Mouse (Mus musculus): Measurements from ENCODE around the gene Fcnb. TPM values are rescaled to one million over a fixed set of nuclear protein-coding genes. Genes with fewer than 3 reads are reported as not detected.

Fcnb gene
- polyA plus RNA-seq, 1 experiment from 2014 or later = 57.0 TPM

- H3K4me1 ChIP-seq (ENCODE audit: insufficient read depth) = peaks cover 32% of the 10 kb centered on the region
- H3K9me3 ChIP-seq (ENCODE audit: low read length) = no peaks in the 10 kb centered on the region
- ATAC-seq (peak; percentile 67), DNase-seq (peak; percentile 58)
- no peaks in the 10 kb centered on the region for H3K27me3 ChIP-seq (ENCODE audit: insufficient read depth, low read length)
- H3K4me3 ChIP-seq (ENCODE audit: low read depth, low read length) = no peak overlapping the region
- H3K27ac ChIP-seq (ENCODE audit: low read depth) = peak overlapping the region; percentile 84
- no peak overlapping the region for H3K4me2 ChIP-seq (ENCODE audit: low read depth, low read length)
- H3K36me3 ChIP-seq (replicated peaks; ENCODE audit: insufficient read depth, low read length) = 0 out of 2 replicates have a peak, but pooled peaks cover 2% of the 10 kb centered on the region
- no peak overlapping the region for H3K9ac ChIP-seq (replicated peaks)
- TF ChIP-seq CTCF (IDR thresholded peaks at IDR 0.05; ENCODE audit: low read depth) (no peak), EP300 (IDR thresholded peaks at IDR 0.05; ENCODE audit: low read depth) (no peak)
- WGBS (ENCODE audit: insufficient replicate concordance) = 78% methylated on average over 2 of the region's 2 CpGs
These were observed 16.7 kb downstream of the Fcnb start for GRCm38 (mm10) chr2:28067821-28068536.

GRCm38 (mm10) chr2:28067175-28067574 lies 17.5 kb downstream of the Fcnb start:
- Histone ChIP-seq H3K4me2 (ENCODE audit: low read depth, low read length) (no peak overlapping the region), H3K4me1 (ENCODE audit: insufficient read depth) (peaks cover 32% of the 10 kb centered on the region), H3K36me3 (replicated peaks; ENCODE audit: insufficient read depth, low read length) (0 out of 2 replicates have a peak, but pooled peaks cover 2% of the 10 kb centered on the region), H3K27me3 (ENCODE audit: insufficient read depth, low read length) (no peaks in the 10 kb centered on the region), H3K9ac (replicated peaks) (no peak overlapping the region), H3K27ac (ENCODE audit: low read depth) (peak overlapping the region; percentile 84; the same call in 1 of the 2 replicates), H3K4me3 (ENCODE audit: low read depth, low read length) (no peak overlapping the region), H3K9me3 (ENCODE audit: low read length) (no peaks in the 10 kb centered on the region)
- TF ChIP-seq EP300 (IDR thresholded peaks at IDR 0.05; ENCODE audit: low read depth) (no peak), CTCF (IDR thresholded peaks at IDR 0.05; ENCODE audit: low read depth) (no peak)
- DNase-seq (no peak), ATAC-seq (no peak)
- 81% methylated on average over 6 of the region's 6 CpGs for WGBS (ENCODE audit: insufficient replicate concordance)

- no peaks in the 10 kb centered on the region for H3K9me3 ChIP-seq (ENCODE audit: low read length)
- 0 out of 2 replicates have a peak, but pooled peaks cover 2% of the 10 kb centered on the region for H3K36me3 ChIP-seq (replicated peaks; ENCODE audit: insufficient read depth, low read length)
- DNase-seq (no peak), ATAC-seq (no peak)
- no peak for TF ChIP-seq EP300 (IDR thresholded peaks at IDR 0.05; ENCODE audit: low read depth)
- no peak for TF ChIP-seq CTCF (IDR thresholded peaks at IDR 0.05; ENCODE audit: low read depth)
- H3K4me1 ChIP-seq (ENCODE audit: insufficient read depth) = peaks cover 32% of the 10 kb centered on the region
- WGBS (ENCODE audit: insufficient replicate concordance) = 70% methylated on average over 5 of the region's 5 CpGs
- no peak overlapping the region for H3K4me3 ChIP-seq (ENCODE audit: low read depth, low read length)
- H3K4me2 ChIP-seq (ENCODE audit: low read depth, low read length) = no peak overlapping the region
- no peaks in the 10 kb centered on the region for H3K27me3 ChIP-seq (ENCODE audit: insufficient read depth, low read length)
- H3K9ac ChIP-seq (replicated peaks) = no peak overlapping the region
- no peak overlapping the region; the same call in 1 of the 2 replicates for H3K27ac ChIP-seq (ENCODE audit: low read depth)
These were observed 18.0 kb downstream of the Fcnb start for GRCm38 (mm10) chr2:28066686-28067085.

GRCm38 (mm10) chr2:28065081-28065651 lies 19.5 kb downstream of the Fcnb start:
- no peak overlapping the region for H3K4me3 ChIP-seq (ENCODE audit: low read depth, low read length)
- no peaks in the 10 kb centered on the region for H3K27me3 ChIP-seq (ENCODE audit: insufficient read depth, low read length)
- no peaks in the 10 kb centered on the region for H3K9me3 ChIP-seq (ENCODE audit: low read length)
- H3K36me3 ChIP-seq (replicated peaks; ENCODE audit: insufficient read depth, low read length) = 0 out of 2 replicates have a peak, but pooled peaks cover 2% of the 10 kb centered on the region
- peak overlapping the region; percentile 23; the same call in 1 of the 2 replicates for H3K9ac ChIP-seq (replicated peaks)
- peak overlapping the region; percentile 88 for H3K27ac ChIP-seq (ENCODE audit: low read depth)
- WGBS (ENCODE audit: insufficient replicate concordance) = 82% methylated on average over 5 of the region's 5 CpGs
- DNase-seq = no peak
- peak; percentile 26 for ATAC-seq
- peaks cover 32% of the 10 kb centered on the region for H3K4me1 ChIP-seq (ENCODE audit: insufficient read depth)
- TF ChIP-seq EP300 (IDR thresholded peaks at IDR 0.05; ENCODE audit: low read depth) (no peak), CTCF (IDR thresholded peaks at IDR 0.05; ENCODE audit: low read depth) (peak; percentile 22)
- no peak overlapping the region for H3K4me2 ChIP-seq (ENCODE audit: low read depth, low read length)

DNA sequence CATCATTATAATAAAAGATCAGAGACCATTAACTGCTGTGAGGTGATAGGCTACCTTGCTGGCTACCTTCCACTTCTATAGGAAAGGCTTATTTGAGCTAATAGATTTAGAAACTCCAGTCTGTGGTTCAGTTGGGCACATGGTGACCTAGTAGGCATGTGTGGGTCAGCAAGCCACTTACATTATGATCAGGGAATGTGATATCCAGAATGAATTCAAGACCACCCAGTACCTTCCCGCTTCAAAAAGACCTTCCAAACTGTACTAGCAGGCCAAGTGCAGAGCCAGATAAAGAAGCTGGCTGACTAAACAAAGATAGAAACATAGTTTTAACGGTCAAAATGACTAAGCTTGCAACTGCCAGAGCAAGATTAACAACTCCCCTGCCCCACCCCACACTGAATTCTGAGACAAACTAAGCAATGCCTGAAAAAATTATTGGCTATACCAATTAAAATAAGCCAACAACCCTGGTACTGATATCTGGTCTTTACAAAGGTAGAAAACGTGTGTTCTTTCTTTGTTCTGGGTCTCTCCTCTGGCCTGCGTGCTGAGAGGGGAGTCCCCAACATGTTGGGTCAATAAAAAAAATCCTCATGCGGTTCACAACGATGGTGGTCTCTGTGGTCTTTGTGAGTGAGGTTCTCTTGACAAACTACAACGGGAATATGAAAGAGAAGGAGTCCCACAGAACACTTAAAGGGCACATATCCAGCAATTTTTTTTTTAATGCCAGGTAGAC lies 20.2 kb downstream of the Fcnb start:
- Histone ChIP-seq H3K27ac (ENCODE audit: low read depth) (peak overlapping the region; percentile 88), H3K36me3 (replicated peaks; ENCODE audit: insufficient read depth, low read length) (0 out of 2 replicates have a peak, but pooled peaks cover 2% of the 10 kb centered on the region), H3K9ac (replicated peaks) (peak overlapping the region; percentile 23; the same call in 1 of the 2 replicates), H3K4me1 (ENCODE audit: insufficient read depth) (peaks cover 36% of the 10 kb centered on the region), H3K9me3 (ENCODE audit: low read length) (no peaks in the 10 kb centered on the region), H3K27me3 (ENCODE audit: insufficient read depth, low read length) (no peaks in the 10 kb centered on the region), H3K4me3 (ENCODE audit: low read depth, low read length) (no peak overlapping the region), H3K4me2 (ENCODE audit: low read depth, low read length) (no peak overlapping the region; the same call in 1 of the 2 replicates)
- WGBS (ENCODE audit: insufficient replicate concordance) = 47% methylated on average over 7 of the region's 7 CpGs
- TF ChIP-seq CTCF (IDR thresholded peaks at IDR 0.05; ENCODE audit: low read depth) = no peak
- peak; percentile 100 for TF ChIP-seq EP300 (IDR thresholded peaks at IDR 0.05; ENCODE audit: low read depth)
- DNase-seq = peak; percentile 37
- peak; percentile 85 for ATAC-seq
